Mouse (Mus musculus) CH12.LX (cell line): ENCODE measurements around the gene Vill. TPM values are rescaled to one million over a fixed set of nuclear protein-coding genes. Genes with fewer than 3 reads are reported as not detected.

ENCODE experiments used
- DNase-seq: peaks from one replicate; pipeline ENCODE4 v3.0.0-alpha.2; 2013; ENCODE audit errors: extremely low read depth
- H3K27ac ChIP-seq: 2 replicates; pipeline ENCODE4 v1.5.1; 2012; ENCODE audit warnings: low read depth, mild to moderate bottlenecking, control low read depth, moderate library complexity; ENCODE audit not compliant: insufficient read depth
- H3K27me3 ChIP-seq: replicated peaks from 2 replicates; pipeline ENCODE3; 2012; ENCODE audit warnings: inconsistent platforms
- H3K36me3 ChIP-seq, 2 experiments: replicated peaks in 1 of 2; 2 replicates each; pipeline versions ENCODE3 to v1.6.1; 2012; ENCODE audit warnings: inconsistent platforms in 1 of 2, low read length in 1 of 2, mild to moderate bottlenecking in 1 of 2, mixed read lengths in 1 of 2, moderate library complexity in 1 of 2; ENCODE audit not compliant: control insufficient read depth in 1 of 2, insufficient read depth in 1 of 2
- H3K4me1 ChIP-seq, 2 experiments: 2 replicates each; pipeline ENCODE4 v1.6.1; 2012; ENCODE audit warnings: inconsistent platforms in 1 of 2, moderate library complexity in 1 of 2; ENCODE audit not compliant: insufficient read depth in 2 of 2, control insufficient read depth in 1 of 2
- H3K4me2 ChIP-seq: 2 replicates; pipeline ENCODE4 v1.6.1; 2012; ENCODE audit warnings: low read depth, mild to moderate bottlenecking, control low read depth; ENCODE audit not compliant: poor library complexity, insufficient read depth, severe bottlenecking
- H3K4me3 ChIP-seq, 3 experiments: fragments of 150-350 bp in 1 of 3; sonication (generic) in 1 of 3; replicated peaks in 1 of 3; 2 replicates each; pipeline versions ENCODE3 to v1.5.1; 2011 to 2012; ENCODE audit warnings: low read depth in 2 of 3, low read length in 2 of 3, mild to moderate bottlenecking in 2 of 3, moderate library complexity in 2 of 3, control low read depth in 1 of 3, improper control_type of control experiment in 1 of 3, inconsistent platforms in 1 of 3, mixed read lengths in 1 of 3; ENCODE audit not compliant: poor library complexity in 1 of 3
- H3K79me2 ChIP-seq: replicated peaks from 2 replicates; pipeline ENCODE4 v1.6.1; 2012; ENCODE audit warnings: mild to moderate bottlenecking, moderate library complexity; ENCODE audit not compliant: control insufficient read depth, poor library complexity, insufficient read depth, severe bottlenecking; ENCODE audit errors: extremely low read depth
- H3K9ac ChIP-seq: 2 replicates; pipeline ENCODE4 v1.6.1; 2012; ENCODE audit warnings: low read depth, mild to moderate bottlenecking, control low read depth, moderate library complexity; ENCODE audit not compliant: insufficient read depth
- H3K9me3 ChIP-seq: replicated peaks from 2 replicates; pipeline ENCODE3; 2012; ENCODE audit warnings: low read length, inconsistent platforms, mixed read lengths
- CHD2 ChIP-seq: IDR thresholded peaks from 2 replicates; pipeline ENCODE4 v1.6.1; 2011; ENCODE audit warnings: low read length, improper control_type of control experiment
- ELF1 ChIP-seq: IDR thresholded peaks from 2 replicates; pipeline ENCODE4 v1.6.1; 2014; ENCODE audit warnings: low read depth, mild to moderate bottlenecking, inconsistent platforms, low read length, improper control_type of control experiment
- EP300 ChIP-seq: IDR thresholded peaks from 2 replicates; pipeline ENCODE4 v1.6.1; 2011; ENCODE audit warnings: low read length, improper control_type of control experiment
- GABPA ChIP-seq: IDR thresholded peaks from 2 replicates; pipeline ENCODE4 v1.6.1; 2012; ENCODE audit warnings: low read depth, low read length, improper control_type of control experiment, inconsistent platforms; ENCODE audit not compliant: insufficient replicate concordance
- HCFC1 ChIP-seq: IDR thresholded peaks from 2 replicates; pipeline ENCODE4 v1.6.1; 2012; ENCODE audit warnings: low read depth, mild to moderate bottlenecking, inconsistent platforms, low read length, improper control_type of control experiment
- IRF4 ChIP-seq: IDR thresholded peaks from 2 replicates; pipeline ENCODE4 v1.6.1; 2014; ENCODE audit warnings: low read depth, mild to moderate bottlenecking, inconsistent platforms, low read length, improper control_type of control experiment
- JUN ChIP-seq: IDR thresholded peaks from 2 replicates; pipeline ENCODE4 v1.6.1; 2011; ENCODE audit warnings: low read depth, mild to moderate bottlenecking, low read length, improper control_type of control experiment, moderate library complexity; ENCODE audit not compliant: insufficient read depth
- JUND ChIP-seq: conservative IDR thresholded peaks from 2 replicates; pipeline ENCODE4 v1.6.1; 2011; ENCODE audit warnings: low read depth, low read length, improper control_type of control experiment
- KAT2A ChIP-seq: IDR thresholded peaks from 2 replicates; pipeline ENCODE4 v1.6.1; 2012; ENCODE audit warnings: low read length, improper control_type of control experiment, inconsistent platforms; ENCODE audit not compliant: insufficient replicate concordance
- MAFK ChIP-seq: IDR thresholded peaks from 2 replicates; pipeline ENCODE4 v1.6.1; 2011; ENCODE audit warnings: low read length, improper control_type of control experiment; ENCODE audit not compliant: insufficient replicate concordance
- MAX ChIP-seq: IDR thresholded peaks from 2 replicates; pipeline ENCODE4 v1.6.1; 2011; ENCODE audit warnings: low read length, improper control_type of control experiment
- MAZ ChIP-seq: IDR thresholded peaks from 2 replicates; pipeline ENCODE4 v1.6.1; 2012; ENCODE audit warnings: low read depth, mild to moderate bottlenecking, inconsistent platforms, low read length, improper control_type of control experiment, moderate library complexity
- MYC ChIP-seq: IDR thresholded peaks from 2 replicates; pipeline ENCODE4 v1.6.1; 2011; ENCODE audit warnings: low read depth, mild to moderate bottlenecking, improper control_type of control experiment, low read length
- NELFE ChIP-seq: IDR thresholded peaks from 2 replicates; pipeline ENCODE4 v1.6.1; 2011; ENCODE audit warnings: low read depth, low read length, improper control_type of control experiment
- NRF1 ChIP-seq: IDR thresholded peaks from 2 replicates; pipeline ENCODE4 v1.6.1; 2014; ENCODE audit warnings: low read depth, mild to moderate bottlenecking, inconsistent platforms, low read length, improper control_type of control experiment, moderate library complexity
- PAX5 ChIP-seq: IDR thresholded peaks from 2 replicates; pipeline ENCODE4 v1.6.1; 2012; ENCODE audit warnings: low read length, inconsistent platforms, mixed read lengths
- POLR2A ChIP-seq: IDR thresholded peaks from 2 replicates; pipeline ENCODE4 v1.6.1; 2011; ENCODE audit warnings: low read depth, mild to moderate bottlenecking, improper control_type of control experiment, low read length
- RCOR1 ChIP-seq: conservative IDR thresholded peaks from 2 replicates; pipeline ENCODE4 v1.6.1; 2012; ENCODE audit warnings: low read depth, mild to moderate bottlenecking, inconsistent platforms, low read length, improper control_type of control experiment
- SIN3A ChIP-seq: IDR thresholded peaks from 2 replicates; pipeline ENCODE4 v1.6.1; 2012; ENCODE audit warnings: low read length, improper control_type of control experiment, inconsistent platforms
- TBP ChIP-seq: conservative IDR thresholded peaks from 2 replicates; pipeline ENCODE4 v1.6.1; 2011; ENCODE audit warnings: low read depth, low read length, improper control_type of control experiment
- TCF12 ChIP-seq: IDR thresholded peaks from 2 replicates; pipeline ENCODE4 v1.6.1; 2014; ENCODE audit warnings: low read depth, mild to moderate bottlenecking, inconsistent platforms, low read length, improper control_type of control experiment
- UBTF ChIP-seq: IDR thresholded peaks from 2 replicates; pipeline ENCODE4 v1.6.1; 2012; ENCODE audit warnings: low read depth, mild to moderate bottlenecking, inconsistent platforms, low read length, improper control_type of control experiment, moderate library complexity
- ZKSCAN1 ChIP-seq: IDR thresholded peaks from 2 replicates; pipeline ENCODE4 v1.6.1; 2012; ENCODE audit warnings: low read depth, inconsistent platforms, low read length, improper control_type of control experiment, borderline replicate concordance
- ZNF384 ChIP-seq: IDR thresholded peaks from 2 replicates; pipeline ENCODE4 v1.6.1; 2012; ENCODE audit warnings: low read depth, low read length, improper control_type of control experiment, inconsistent platforms
- dilution Hi-C: fragments of 300-500 bp; cut with MboI; formaldehyde crosslinking; loops from 2 replicates; pipeline ENCODE4 v1.14.3; 2020; ENCODE audit warnings: low sequenced_read_pairs; ENCODE audit not compliant: extremely low pct_unique_long_range_greater_than_20kb, extremely low pct_ligation_motif_present
- in situ Hi-C: fragments of 300-500 bp; cut with MboI; formaldehyde crosslinking; loops from 3 replicates; pipeline ENCODE4 v1.14.3; 2019; ENCODE audit warnings: low sequenced_read_pairs, low pct_ligation_motif_present, low pct_unique_long_range_greater_than_20kb, mixed read lengths
- polyA plus RNA-seq: library from polyadenylated mRNA; unstranded; fragments of >175 nt; gene quantifications from 2 replicates; pipeline ENCODE4 v1.2.1, GENCODE M21; 2012; ENCODE audit warnings: low read depth; ENCODE audit not compliant: insufficient read length
- total RNA-seq, 2 experiments: library from RNA; depleted of rRNA; stranded (reverse); fragments of 300-350 nt in 1 of 2; fragments of >200 nt in 1 of 2; gene quantifications; 2 replicates each; pipeline ENCODE4 v1.2.3; 2012 to 2014

Gene Vill
- total and polyA plus RNA-seq, 3 experiments: 46.3 to 85.2 (median 57.3) TPM

DNA sequence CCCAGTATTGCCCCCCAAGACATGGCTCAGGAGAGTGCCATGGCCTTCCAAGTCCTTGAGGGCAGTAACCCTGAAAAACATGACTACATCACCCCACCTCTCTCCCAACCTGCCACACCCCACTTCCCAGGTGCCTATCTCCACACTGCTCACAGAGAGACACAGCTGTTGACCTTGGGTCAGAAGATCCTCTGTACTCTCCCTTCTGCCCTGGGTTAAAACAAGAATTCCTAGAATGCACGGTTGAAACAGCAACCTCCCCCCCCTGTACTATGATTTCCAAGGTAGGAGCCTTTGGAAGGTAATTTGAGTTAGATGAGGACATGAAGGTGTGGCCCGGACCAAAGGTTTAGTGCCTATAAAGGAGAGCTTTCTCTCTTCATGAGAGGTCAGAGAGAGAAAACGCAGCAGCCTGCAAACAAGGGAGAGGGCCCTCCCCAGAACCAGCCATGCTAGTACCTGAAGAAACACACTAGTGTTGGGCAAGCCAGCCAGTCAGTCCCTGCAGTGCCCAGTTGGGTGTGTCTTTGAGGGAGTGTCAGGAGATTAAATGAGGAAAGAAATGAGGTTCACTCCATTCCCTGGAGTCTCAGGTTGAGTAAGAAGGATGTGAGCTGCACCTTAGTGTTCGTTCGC lies 27.6 kb downstream of the Vill start:
- in situ Hi-C loops (no loop called here), dilution Hi-C loops (no loop called here)
- Histone ChIP-seq H3K27ac (no peak overlapping the region), H3K9ac (no peak overlapping the region), H3K27me3 (peaks cover 55% of the 10 kb centered on the region), H3K36me3 (no peaks in the 10 kb centered on the region), H3K4me3 (no peak overlapping the region), H3K4me2 (no peak overlapping the region), H3K79me2 (no peaks in the 10 kb centered on the region), H3K4me1 (0 out of 4 replicates have a peak, but pooled peaks cover 0 to 3% of the 10 kb centered on the region in 2 experiments), H3K9me3 (no peaks in the 10 kb centered on the region)
- DNase-seq: no peak
- TF ChIP-seq TBP (no peak), GABPA (no peak), UBTF (no peak), NELFE (no peak), HCFC1 (no peak), PAX5 (no peak), NRF1 (no peak), SIN3A (no peak), EP300 (no peak), JUND (no peak), MAX (no peak), POLR2A (no peak), ELF1 (no peak), MAFK (no peak), TCF12 (no peak)

DNA sequence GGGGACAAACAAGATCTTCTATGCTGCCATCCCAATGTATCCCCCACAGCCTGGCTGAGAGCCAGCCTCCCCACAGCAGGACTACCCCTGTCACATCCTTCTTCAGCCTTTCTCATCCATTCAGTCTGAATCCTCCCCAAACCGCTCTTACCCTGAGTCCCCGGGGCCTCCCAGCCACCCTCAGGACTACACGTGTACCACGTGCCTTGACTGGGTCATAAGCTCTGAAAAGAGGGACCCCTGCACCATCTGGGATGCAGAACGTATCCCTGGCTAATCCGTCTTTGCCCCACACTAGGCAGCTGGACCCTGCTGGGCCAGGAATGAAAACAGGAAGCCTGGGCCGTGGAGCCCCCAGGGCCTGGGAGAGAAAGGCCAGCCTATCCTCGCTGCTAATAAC lies 29.5 kb downstream of the Vill start:
- H3K9me3 ChIP-seq: no peaks in the 10 kb centered on the region
- no peaks in the 10 kb centered on the region for H3K79me2 ChIP-seq
- no peaks in the 10 kb centered on the region for H3K36me3 ChIP-seq
- dilution Hi-C loops (no loop called here), in situ Hi-C loops (no loop called here)
- H3K27me3 ChIP-seq: peaks cover 74% of the 10 kb centered on the region
- H3K9ac ChIP-seq: no peak overlapping the region
- no peak overlapping the region for H3K4me3 ChIP-seq
- no peak overlapping the region for H3K27ac ChIP-seq
- H3K4me1 ChIP-seq: 0 out of 4 replicates have a peak, but pooled peaks cover 0 to 3% of the 10 kb centered on the region in 2 experiments
- no peak overlapping the region for H3K4me2 ChIP-seq
- no peak for TF ChIP-seq SIN3A
- no peak for TF ChIP-seq JUN
- no peak for TF ChIP-seq MAZ
- TF ChIP-seq ZKSCAN1: no peak
- TF ChIP-seq CHD2: no peak
- TF ChIP-seq TCF12: no peak
- TF ChIP-seq TBP: no peak
- TF ChIP-seq ZNF384: no peak
- TF ChIP-seq RCOR1: no peak
- no peak for TF ChIP-seq KAT2A
- TF ChIP-seq MYC: no peak
- no peak for TF ChIP-seq POLR2A
- TF ChIP-seq IRF4: no peak
- no peak for DNase-seq
